Mouse (Mus musculus): Measurements from ENCODE around the gene Tmem245. TPM values are rescaled to one million over a fixed set of nuclear protein-coding genes. Genes with fewer than 3 reads are reported as not detected.

Tmem245 gene
- polyA plus RNA-seq, 1 experiment from 2014 or later = 12.5 TPM

DNA sequence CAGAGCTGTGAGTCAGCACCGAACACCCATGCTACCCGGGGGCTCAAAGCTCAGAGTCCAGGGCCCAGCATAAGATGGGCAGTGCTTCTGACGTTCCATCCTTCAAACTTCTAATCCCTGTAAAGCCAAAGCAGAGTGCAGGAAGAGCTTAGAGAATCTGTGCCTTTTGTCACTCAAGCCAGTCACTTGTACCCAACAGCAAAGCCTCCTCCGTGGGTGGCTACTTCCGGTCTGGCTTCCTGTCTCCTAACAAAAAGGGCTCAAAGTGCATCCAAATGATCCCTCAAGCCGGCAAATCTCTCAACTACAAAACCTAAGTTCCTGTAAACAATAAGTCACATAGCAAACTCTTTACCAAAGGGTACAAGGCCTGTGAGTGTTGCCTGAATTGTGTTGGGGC lies 2.3 kb upstream of the Tmem245 start:
- peaks cover 10% of the 10 kb centered on the region for H3K4me1 ChIP-seq
- no peak overlapping the region for H3K27ac ChIP-seq
- no peak overlapping the region for H3K9ac ChIP-seq
- H3K27me3 ChIP-seq (replicated peaks) = no peaks in the 10 kb centered on the region
- H3K4me2 ChIP-seq = no peak overlapping the region
- no peaks in the 10 kb centered on the region for H3K9me3 ChIP-seq
- H3K36me3 ChIP-seq (replicated peaks) = no peaks in the 10 kb centered on the region
- 63% methylated on average over 6 of the region's 6 CpGs for WGBS
- ATAC-seq (replicated peaks) = no peak
- H3K4me3 ChIP-seq = no peak overlapping the region

DNA sequence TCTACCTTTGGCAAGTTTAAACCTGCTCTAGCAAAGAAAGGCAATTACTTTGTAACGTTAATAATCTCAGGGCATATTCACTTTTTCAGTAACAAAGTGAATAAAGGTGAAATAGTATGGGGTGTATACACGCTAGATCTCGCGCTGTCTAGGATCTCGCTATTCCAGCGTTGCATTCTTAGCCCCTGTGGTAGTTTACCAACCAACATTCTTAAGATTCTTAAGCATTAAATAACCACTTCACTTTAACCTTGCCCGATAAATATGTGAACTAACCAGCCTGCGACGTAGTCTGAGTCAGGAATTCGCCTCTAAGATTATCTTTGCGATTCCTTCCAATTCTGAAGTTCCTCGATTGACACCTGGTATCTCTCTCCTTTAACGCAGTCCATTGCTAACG lies 1.1 kb downstream of the Tmem245 start:
- Histone ChIP-seq H3K4me1 (peaks cover 17% of the 10 kb centered on the region), H3K36me3 (replicated peaks) (no peaks in the 10 kb centered on the region), H3K27me3 (replicated peaks) (no peaks in the 10 kb centered on the region), H3K27ac (no peak overlapping the region), H3K4me2 (peak overlapping the region; percentile 96), H3K9me3 (no peaks in the 10 kb centered on the region), H3K4me3 (peak overlapping the region; percentile 68), H3K9ac (peak overlapping the region; percentile 74)
- 1% methylated on average over 14 of the region's 14 CpGs for WGBS
- no peak for ATAC-seq (replicated peaks)

DNA sequence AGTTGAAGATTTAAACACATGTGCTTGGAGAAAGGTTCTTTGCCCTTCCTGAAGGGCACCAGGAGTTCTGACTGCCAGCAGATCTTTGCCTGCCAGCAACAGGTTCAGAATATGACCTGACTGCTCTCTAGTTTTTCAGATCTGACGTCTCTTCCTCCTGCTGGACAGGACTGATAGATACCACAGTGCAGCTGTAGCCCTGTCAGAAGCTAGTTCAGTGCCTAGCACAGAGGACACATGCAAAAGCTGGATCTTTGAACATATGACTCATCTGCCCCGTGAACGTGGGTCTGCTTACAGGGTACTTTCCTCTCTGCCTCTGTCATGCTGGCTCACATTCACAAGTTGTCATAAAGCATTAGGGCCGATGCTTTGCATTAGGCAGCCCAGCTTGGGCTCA lies 3.0 kb downstream of the Tmem245 start:
- Histone ChIP-seq H3K9me3 (no peaks in the 10 kb centered on the region), H3K4me1 (peaks cover 17% of the 10 kb centered on the region), H3K27ac (no peak overlapping the region), H3K9ac (no peak overlapping the region), H3K4me2 (no peak overlapping the region), H3K36me3 (replicated peaks) (no peaks in the 10 kb centered on the region), H3K27me3 (replicated peaks) (no peaks in the 10 kb centered on the region), H3K4me3 (no peak overlapping the region)
- no peak for ATAC-seq (replicated peaks)
- WGBS = 56% methylated on average over 4 of the region's 4 CpGs

DNA sequence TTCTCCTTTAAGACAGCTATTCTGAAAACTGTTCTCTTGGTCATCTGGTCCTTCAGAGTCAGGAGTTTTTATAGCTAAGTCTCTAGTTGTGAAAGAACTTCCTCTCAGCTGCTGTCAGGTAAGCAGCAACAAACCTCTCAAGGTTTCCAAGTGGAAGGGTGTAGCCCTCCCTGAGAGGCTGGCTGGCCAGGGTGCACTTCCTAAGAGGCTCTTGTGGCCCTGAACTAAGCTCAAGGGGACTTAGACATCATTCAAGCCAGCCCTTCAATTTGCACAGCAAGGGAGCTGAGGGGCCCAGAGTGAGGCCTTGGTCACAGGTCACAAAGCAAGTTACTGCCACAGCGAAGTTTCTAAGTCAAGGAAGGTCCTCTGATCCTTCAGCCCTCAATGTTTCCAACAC lies 4.0 kb downstream of the Tmem245 start:
- ATAC-seq (replicated peaks) = no peak
- 24% methylated on average over 1 of the region's 1 CpGs for WGBS
- H3K4me3 ChIP-seq = no peak overlapping the region
- no peak overlapping the region for H3K9ac ChIP-seq
- H3K9me3 ChIP-seq = no peaks in the 10 kb centered on the region
- H3K4me1 ChIP-seq = peaks cover 17% of the 10 kb centered on the region
- no peaks in the 10 kb centered on the region for H3K27me3 ChIP-seq (replicated peaks)
- H3K27ac ChIP-seq = no peak overlapping the region
- H3K36me3 ChIP-seq (replicated peaks) = no peaks in the 10 kb centered on the region
- H3K4me2 ChIP-seq = no peak overlapping the region

DNA sequence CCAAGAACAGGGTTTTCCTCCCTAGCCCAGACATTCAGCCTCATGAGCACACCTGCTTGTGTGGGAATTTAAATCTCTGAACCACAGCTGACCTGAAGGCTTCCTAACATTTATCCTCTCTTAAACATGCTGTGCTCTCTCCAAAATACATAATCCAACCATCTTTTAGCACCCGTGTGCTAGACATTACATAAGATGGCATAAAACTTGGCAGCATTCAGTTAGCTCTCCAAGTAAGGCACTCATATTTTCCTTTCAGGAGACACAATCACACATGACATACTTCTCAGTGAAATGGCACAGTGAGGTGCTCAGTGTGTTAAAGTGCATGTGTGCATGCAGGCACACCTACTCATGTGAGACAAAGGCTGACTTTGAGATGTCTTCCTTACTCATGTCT lies 4.7 kb downstream of the Tmem245 start:
- H3K4me2 ChIP-seq = no peak overlapping the region
- no peaks in the 10 kb centered on the region for H3K9me3 ChIP-seq
- no peak for ATAC-seq (replicated peaks)
- no peaks in the 10 kb centered on the region for H3K36me3 ChIP-seq (replicated peaks)
- H3K9ac ChIP-seq = no peak overlapping the region
- H3K27me3 ChIP-seq (replicated peaks) = no peaks in the 10 kb centered on the region
- no peak overlapping the region for H3K27ac ChIP-seq
- peaks cover 17% of the 10 kb centered on the region for H3K4me1 ChIP-seq
- WGBS = 71% methylated on average over 1 of the region's 1 CpGs
- no peak overlapping the region for H3K4me3 ChIP-seq

DNA sequence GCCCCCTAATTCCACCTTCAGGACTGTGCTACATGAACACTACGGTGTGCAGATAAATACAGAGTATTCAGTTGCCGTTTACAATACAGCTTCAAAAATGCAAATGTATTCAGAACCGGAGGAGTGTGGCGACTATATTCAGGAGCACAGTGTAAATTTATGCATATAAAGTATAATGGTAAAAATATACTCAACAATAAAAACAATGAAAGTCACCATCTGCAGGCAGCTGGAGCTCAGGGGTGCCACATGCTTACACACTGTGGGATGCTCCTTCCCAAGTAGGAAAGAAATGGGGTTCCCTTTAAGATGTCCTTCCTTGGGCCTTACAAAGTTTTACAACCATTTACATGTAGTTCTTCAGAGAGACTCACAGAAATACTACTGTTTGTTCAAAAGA lies 5.8 kb downstream of the Tmem245 start:
- ATAC-seq (replicated peaks) = no peak
- H3K27ac ChIP-seq = no peak overlapping the region
- 29% methylated on average over 4 of the region's 4 CpGs for WGBS
- peaks cover 17% of the 10 kb centered on the region for H3K4me1 ChIP-seq
- H3K27me3 ChIP-seq (replicated peaks) = no peaks in the 10 kb centered on the region
- no peaks in the 10 kb centered on the region for H3K36me3 ChIP-seq (replicated peaks)
- H3K9ac ChIP-seq = no peak overlapping the region
- no peak overlapping the region for H3K4me3 ChIP-seq
- no peak overlapping the region for H3K4me2 ChIP-seq
- H3K9me3 ChIP-seq = no peaks in the 10 kb centered on the region

DNA sequence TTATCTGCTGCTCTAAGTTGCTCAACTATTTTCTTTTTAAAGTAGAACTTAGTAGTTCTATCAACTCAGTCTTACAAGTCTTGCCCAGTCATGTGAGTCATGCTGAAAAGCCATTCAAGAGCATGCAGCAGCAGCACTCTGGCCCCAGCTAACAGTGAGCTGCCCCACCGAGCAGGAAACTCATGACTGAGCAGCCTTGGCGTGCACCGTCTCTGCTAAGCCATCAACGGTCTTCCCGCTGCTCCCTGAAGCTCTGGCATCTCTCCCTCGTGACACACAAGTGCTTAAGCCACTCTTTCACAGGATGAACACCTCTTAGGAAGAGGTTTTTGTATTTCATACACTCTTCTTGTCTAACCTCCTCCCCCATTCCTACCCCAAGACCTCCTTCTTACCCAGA lies 10.1 kb downstream of the Tmem245 start:
- Histone ChIP-seq H3K27ac (no peak overlapping the region), H3K27me3 (replicated peaks) (no peaks in the 10 kb centered on the region), H3K4me3 (no peak overlapping the region), H3K9me3 (no peaks in the 10 kb centered on the region), H3K4me1 (no peaks in the 10 kb centered on the region), H3K4me2 (no peak overlapping the region), H3K9ac (no peak overlapping the region), H3K36me3 (replicated peaks) (no peaks in the 10 kb centered on the region; the same call in 1 of the 2 replicates)
- ATAC-seq (replicated peaks) = no peak
- WGBS = 50% methylated on average over 6 of the region's 6 CpGs

DNA sequence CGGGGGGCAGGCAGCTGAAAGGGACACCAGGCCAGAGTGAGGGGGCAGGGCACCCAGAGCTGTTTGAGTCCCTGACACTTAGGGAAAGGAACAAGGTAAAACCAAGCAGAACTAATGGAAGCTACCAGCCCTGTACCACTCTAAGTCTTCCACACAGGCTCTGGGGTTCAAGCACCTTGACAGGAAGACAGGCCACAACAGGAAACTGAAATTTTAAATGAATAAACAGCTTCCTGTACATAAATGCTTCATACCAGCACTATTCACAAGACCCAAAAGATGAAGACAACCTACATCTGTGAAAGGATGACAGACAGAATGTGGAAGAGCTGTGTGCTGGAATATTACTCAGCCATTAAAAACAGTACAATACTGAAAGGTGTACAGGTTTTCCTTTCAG lies 11.9 kb downstream of the Tmem245 start:
- H3K36me3 ChIP-seq (replicated peaks) = no peaks in the 10 kb centered on the region; the same call in 1 of the 2 replicates
- WGBS = 67% methylated on average over 1 of the region's 1 CpGs
- H3K9me3 ChIP-seq = no peaks in the 10 kb centered on the region
- H3K4me1 ChIP-seq = no peaks in the 10 kb centered on the region
- no peak overlapping the region for H3K4me3 ChIP-seq
- no peak overlapping the region for H3K27ac ChIP-seq
- H3K4me2 ChIP-seq = no peak overlapping the region
- no peaks in the 10 kb centered on the region for H3K27me3 ChIP-seq (replicated peaks)
- no peak overlapping the region for H3K9ac ChIP-seq
- ATAC-seq (replicated peaks) = no peak

DNA sequence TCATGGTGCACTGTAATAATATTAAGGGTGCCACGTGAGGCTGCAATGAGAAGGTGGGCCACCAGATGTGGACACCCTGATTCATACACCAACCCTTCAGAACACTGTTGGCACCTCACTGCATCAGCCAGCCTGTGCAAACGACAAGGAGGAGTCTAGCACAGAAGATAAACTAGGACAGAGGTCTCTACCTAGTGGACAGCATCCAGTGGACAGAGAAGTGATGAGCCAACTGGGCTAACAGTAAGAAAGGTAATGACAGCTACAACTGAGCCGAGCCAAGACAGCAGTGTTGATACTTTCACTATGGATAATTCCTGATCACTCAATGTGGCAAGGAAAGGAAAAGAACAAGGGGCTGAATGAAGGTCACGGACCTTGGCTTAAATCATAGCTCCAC lies 14.1 kb downstream of the Tmem245 start:
- no peak overlapping the region for H3K4me3 ChIP-seq
- no peaks in the 10 kb centered on the region for H3K9me3 ChIP-seq
- H3K27ac ChIP-seq = no peak overlapping the region
- H3K36me3 ChIP-seq (replicated peaks) = no peaks in the 10 kb centered on the region; the same call in 1 of the 2 replicates
- H3K27me3 ChIP-seq (replicated peaks) = no peaks in the 10 kb centered on the region
- H3K9ac ChIP-seq = no peak overlapping the region
- H3K4me1 ChIP-seq = no peaks in the 10 kb centered on the region
- WGBS = 95% methylated on average over 4 of the region's 4 CpGs
- no peak overlapping the region for H3K4me2 ChIP-seq
- ATAC-seq (replicated peaks) = no peak

DNA sequence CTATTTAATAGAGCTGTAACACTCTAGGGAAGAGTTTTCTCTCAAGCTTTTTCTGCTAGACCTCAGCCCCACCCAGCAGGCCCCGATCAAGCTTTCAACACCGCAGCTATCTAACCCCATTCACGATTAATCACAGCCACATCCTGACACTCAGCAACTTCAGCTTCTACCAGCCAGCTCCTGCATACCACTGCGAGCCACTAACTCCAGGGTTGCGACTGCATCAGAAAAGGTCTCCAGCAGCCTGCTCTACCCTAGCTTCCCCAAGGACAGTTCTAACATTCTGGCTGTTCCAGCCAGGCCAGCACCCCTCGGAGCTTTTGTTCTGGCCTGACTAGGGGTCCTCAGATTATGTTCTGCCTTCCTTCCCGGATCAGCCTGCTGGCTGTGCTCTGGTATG lies 15.1 kb downstream of the Tmem245 start:
- no peak overlapping the region for H3K9ac ChIP-seq
- no peak overlapping the region for H3K4me3 ChIP-seq
- H3K9me3 ChIP-seq = no peaks in the 10 kb centered on the region
- H3K4me1 ChIP-seq = no peaks in the 10 kb centered on the region
- H3K36me3 ChIP-seq (replicated peaks) = no peaks in the 10 kb centered on the region; the same call in 1 of the 2 replicates
- no peak for ATAC-seq (replicated peaks)
- no peak overlapping the region for H3K27ac ChIP-seq
- 49% methylated on average over 7 of the region's 7 CpGs for WGBS
- no peak overlapping the region for H3K4me2 ChIP-seq
- H3K27me3 ChIP-seq (replicated peaks) = no peaks in the 10 kb centered on the region

DNA sequence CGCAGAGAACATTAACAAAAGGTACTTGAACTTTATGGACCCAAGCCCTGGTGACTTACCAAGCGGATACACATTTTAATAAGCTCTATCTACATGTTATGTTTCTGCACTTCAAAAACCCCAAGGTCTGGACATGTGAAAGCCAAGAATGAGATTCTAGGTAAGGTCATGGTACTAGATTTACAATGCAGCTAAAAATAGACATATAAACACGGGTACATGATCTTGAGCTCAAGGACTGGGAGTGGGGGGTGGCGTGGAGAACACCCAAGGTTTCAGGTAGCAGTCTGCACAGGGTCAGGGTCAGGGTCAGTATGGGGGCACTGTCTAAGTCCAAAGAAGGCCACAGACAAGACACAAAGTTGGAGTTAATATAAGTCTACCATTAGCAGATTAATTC lies 16.9 kb downstream of the Tmem245 start:
- Histone ChIP-seq H3K36me3 (replicated peaks) (no peaks in the 10 kb centered on the region; the same call in 1 of the 2 replicates), H3K27ac (no peak overlapping the region), H3K4me3 (no peak overlapping the region), H3K9me3 (no peaks in the 10 kb centered on the region), H3K4me2 (no peak overlapping the region), H3K9ac (no peak overlapping the region), H3K27me3 (replicated peaks) (no peaks in the 10 kb centered on the region), H3K4me1 (no peaks in the 10 kb centered on the region)
- WGBS = 84% methylated on average over 4 of the region's 4 CpGs
- ATAC-seq (replicated peaks) = no peak

DNA sequence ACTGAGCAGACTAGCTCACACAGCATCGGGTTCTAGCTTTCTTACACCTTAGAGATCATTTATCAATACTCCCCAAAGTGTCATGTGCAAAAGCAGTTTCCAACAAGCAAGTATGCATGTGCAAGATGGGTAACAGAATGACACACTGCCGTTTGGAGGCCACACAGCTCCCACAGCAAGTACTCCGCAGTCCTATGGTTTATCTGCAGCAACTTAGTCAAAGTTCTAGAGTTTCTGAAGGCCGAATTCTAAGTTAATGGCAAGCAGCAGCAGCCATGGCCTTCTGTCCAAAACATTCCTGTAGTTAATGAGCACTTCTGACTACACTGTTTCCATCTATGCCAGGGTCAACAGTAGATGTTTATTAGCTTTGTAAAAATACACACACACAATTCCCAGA lies 20.3 kb downstream of the Tmem245 start:
- no peak for ATAC-seq (replicated peaks)
- Histone ChIP-seq H3K9me3 (no peaks in the 10 kb centered on the region), H3K27ac (no peak overlapping the region), H3K27me3 (replicated peaks) (no peaks in the 10 kb centered on the region), H3K4me3 (no peak overlapping the region), H3K36me3 (replicated peaks) (peaks cover 5% of the 10 kb centered on the region; the same call in 1 of the 2 replicates), H3K4me1 (no peaks in the 10 kb centered on the region), H3K4me2 (no peak overlapping the region), H3K9ac (no peak overlapping the region)
- WGBS = 92% methylated on average over 4 of the region's 4 CpGs

DNA sequence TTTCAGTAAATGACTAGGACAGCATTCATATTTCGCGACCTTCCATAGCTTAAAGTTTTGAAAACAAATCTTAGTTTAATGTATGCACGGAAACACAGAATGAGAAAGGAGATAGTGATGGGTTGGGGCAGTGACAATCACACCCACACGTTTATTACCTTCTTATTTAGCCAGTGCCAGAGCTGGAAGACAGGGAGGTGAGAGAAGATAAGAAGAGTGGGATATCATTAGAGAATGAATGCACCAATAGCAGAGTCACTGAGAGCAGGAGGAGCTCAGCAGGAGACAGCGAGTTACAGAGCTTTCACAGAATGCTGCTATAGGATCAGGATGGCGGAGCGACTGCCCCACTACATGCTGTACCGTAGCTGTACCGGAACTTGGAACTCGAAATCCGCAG lies 25.0 kb downstream of the Tmem245 start:
- no peaks in the 10 kb centered on the region for H3K9me3 ChIP-seq
- H3K27me3 ChIP-seq (replicated peaks) = no peaks in the 10 kb centered on the region
- ATAC-seq (replicated peaks) = no peak
- H3K9ac ChIP-seq = no peak overlapping the region
- peaks cover 5% of the 10 kb centered on the region; the same call in 1 of the 2 replicates for H3K36me3 ChIP-seq (replicated peaks)
- no peak overlapping the region for H3K27ac ChIP-seq
- 94% methylated on average over 11 of the region's 11 CpGs for WGBS
- no peak overlapping the region for H3K4me2 ChIP-seq
- H3K4me1 ChIP-seq = no peaks in the 10 kb centered on the region
- no peak overlapping the region for H3K4me3 ChIP-seq

All from midbrain, embryonic 15.5 days (tissue).